Mouse (Mus musculus): ENCODE results near the gene Uggt1. TPM values are rescaled to one million over a fixed set of nuclear protein-coding genes. Genes with fewer than 3 reads are reported as not detected.

Uggt1 gene
- total RNA-seq, 1 experiment from 2014 or later, result 53.2 TPM

- DNase-seq, result no peak
Measured at GRCm38 (mm10) chr1:36173461-36173860, 71.1 kb downstream of the Uggt1 start.

DNA sequence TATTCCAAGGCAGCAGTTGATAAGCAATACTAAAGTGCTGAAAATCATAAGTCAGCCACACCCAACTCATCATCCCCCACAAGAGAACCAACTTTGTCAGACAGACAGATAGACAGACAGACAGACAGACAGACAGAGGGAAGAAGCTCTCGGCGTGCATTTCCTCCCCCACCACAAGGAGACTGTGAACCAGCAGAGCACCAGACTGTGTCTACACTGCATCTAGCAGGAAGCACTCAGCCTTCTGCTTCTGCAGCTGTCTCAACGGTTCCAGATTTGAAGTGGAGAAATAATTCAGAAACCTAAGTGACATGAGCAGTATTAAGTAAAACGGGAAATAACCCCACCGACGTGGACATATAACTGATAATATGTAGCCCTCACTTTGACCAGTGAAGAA is 71.6 kb downstream of the Uggt1 start:
- DNase-seq, result no peak

DNA sequence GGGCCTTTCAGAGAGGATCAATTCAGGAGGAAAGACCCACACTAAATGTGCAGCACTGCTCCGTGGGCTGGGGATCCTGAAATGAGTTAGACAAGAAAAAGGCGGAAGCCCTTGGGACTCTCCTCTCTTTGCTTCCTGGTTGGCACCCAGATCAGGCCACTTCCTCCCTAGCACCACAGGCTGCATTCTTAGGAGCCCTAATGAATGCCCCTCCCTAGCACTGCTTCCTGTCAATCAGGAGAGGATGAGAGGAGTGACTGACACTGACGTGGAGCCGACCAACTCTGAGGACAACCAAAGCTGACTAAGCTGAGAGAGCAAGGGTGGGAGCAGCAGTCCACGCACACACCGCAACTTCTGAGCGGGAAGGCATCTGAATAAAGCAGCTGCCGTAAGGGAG is 81.8 kb downstream of the Uggt1 start:
- DNase-seq, result no peak

- DNase-seq, result no peak
Measured at GRCm38 (mm10) chr1:36161208-36161607, 83.3 kb downstream of the Uggt1 start.

GRCm38 (mm10) chr1:36160246-36160645 is 84.3 kb downstream of the Uggt1 start:
- DNase-seq, result no peak

DNA sequence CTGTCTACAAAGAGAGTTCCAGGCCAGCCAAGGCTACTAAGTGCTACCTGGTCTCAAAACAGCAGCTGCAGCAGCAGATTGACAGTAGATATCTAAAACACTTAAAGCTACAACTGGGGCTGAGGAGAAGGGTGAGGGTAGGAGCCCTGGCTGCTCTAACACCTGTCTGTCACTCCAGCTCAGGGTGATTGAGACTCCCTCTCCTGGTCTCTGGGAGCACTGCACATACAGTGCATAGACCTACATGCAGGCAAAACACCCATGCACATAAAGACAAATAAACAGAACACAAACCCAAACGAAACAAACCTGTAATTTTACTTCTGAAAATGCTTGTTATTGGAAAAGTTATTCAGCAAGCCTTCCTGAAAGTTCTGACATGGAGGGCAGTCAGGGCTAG is 95.1 kb downstream of the Uggt1 start:
- no peak for DNase-seq

GRCm38 (mm10) chr1:36148809-36149208 is 95.7 kb downstream of the Uggt1 start:
- DNase-seq, result no peak

- DNase-seq, result no peak
Measured at GRCm38 (mm10) chr1:36145050-36145449, 99.5 kb downstream of the Uggt1 start.

- no peak for DNase-seq
Measured at GRCm38 (mm10) chr1:36140311-36140710, 104.2 kb downstream of the Uggt1 start.

DNA sequence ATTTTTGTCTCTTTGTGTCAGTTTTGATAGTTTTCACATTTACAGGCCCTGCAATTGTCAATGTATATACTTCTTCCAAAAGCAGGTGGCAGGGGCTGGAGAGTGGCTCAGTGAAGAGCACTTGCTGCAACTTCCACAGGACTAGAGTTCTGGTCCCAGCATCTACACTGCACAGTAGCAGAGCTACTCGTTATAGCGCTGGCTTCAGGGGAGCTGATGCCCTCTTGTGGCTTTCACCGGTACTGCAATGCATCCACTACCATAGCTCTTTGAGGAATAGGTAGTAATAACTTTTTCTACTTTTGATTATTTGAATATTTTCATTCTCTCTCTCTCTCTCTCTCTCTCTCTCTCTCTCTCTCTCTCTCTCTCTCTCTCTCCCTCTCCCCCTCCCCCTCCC is 109.9 kb downstream of the Uggt1 start:
- peak; percentile 83 for DNase-seq

- DNase-seq, result no peak
Measured at GRCm38 (mm10) chr1:36133647-36134046, 110.9 kb downstream of the Uggt1 start.

DNA sequence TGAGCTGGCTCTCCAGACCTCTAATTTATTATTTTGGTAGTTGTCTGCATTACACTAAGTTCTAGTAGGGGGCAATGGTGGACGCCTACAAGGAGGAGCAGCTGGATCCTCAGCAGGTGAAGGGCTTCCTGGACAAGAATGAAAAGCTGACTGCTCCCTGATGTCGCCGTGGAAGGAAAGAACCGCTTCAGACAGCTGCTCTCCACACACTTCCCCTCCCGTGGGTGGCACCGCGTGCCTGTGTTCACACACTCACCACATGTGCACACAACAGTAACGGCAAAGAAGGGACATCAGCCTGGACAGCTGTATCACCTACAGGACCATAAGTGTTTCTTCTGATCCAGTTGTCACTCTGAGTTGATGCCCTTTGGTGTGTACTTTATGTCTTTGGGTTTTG is 111.5 kb downstream of the Uggt1 start:
- DNase-seq, result no peak

- DNase-seq, result no peak
Measured at GRCm38 (mm10) chr1:36132211-36132610, 112.3 kb downstream of the Uggt1 start.

DNA sequence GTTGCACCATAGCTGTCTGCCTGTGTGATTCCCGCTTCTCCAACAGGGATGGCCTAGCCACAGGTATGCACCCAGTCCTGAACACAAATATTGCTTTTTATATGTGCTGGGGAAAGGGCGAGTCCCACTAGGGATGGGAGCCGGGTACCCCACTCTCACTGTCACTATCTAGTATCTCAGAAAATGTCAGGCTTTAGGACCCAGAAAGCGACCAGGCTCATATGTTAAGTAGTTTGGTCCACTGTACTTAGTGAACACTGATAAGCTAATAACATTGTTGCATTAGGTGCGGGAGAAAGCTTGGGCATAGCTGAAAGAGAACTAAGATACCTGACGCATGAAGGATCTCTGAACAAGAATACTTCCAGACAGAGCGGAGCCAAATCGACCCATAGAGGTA is 112.8 kb downstream of the Uggt1 start:
- no peak for DNase-seq

- no peak for DNase-seq
Measured at GRCm38 (mm10) chr1:36131154-36131553, 113.4 kb downstream of the Uggt1 start.

GRCm38 (mm10) chr1:36130307-36131035 is 114.0 kb downstream of the Uggt1 start:
- peak; percentile 46 for DNase-seq

DNA sequence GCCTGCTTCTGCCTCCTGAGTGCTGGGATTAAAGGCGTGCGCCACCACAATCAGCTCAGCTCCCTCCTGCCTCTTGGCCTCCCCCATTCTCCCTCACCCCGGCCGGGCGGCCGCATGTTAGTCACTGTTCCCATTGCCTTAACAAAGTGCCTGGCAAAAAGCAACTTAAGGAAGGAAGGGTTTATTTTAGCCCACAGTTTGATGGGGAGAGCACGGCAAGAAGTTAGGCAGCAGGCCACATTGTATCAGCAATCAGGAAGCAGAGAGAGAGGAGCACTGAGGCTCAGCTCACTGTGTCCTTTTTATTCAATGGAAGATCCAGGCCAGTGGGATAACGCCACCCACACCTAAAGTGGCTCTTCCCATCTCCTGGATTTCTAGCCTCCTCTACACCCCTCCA is 114.6 kb downstream of the Uggt1 start:
- no peak for DNase-seq

DNA sequence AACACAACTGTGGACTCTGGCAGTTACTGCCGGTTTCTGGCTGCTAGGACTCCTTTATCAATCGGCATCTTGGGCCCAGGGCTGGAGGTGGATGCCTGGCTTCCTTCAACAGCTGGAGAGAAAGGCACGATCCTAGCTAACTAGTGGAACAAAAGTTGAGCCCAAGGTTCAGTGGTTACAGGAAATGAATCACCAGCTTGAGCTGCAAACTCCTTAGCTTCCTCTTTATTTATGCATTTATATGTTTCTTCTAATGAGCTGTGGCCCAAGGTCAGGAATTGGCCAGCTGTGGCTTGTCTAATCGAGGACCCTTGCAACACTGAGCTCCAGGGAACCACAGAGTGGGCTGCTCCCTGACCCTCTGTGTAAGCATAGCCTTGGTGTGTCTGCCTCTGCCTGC is 115.4 kb downstream of the Uggt1 start:
- DNase-seq, result no peak

DNA sequence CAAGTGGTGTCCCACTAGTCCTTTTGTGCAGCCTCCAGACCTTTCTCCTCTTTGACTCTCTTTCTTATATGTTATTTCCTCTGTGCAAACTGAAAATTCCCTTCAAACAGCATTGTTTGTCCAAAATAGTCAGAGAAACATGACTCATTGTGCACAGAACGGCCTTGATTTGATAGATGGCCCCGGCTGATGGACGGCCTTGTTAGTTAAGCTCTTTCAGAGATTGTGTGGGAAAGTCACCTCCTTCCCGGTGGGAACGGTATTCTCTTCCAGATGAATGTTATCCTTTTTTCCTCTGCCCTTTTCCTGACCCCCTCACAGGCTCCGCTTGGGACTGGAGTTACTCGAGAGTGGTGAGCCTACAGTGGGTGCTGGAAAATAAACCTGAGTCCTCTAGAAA is 119.4 kb downstream of the Uggt1 start:
- peak; percentile 47 for DNase-seq

DNA sequence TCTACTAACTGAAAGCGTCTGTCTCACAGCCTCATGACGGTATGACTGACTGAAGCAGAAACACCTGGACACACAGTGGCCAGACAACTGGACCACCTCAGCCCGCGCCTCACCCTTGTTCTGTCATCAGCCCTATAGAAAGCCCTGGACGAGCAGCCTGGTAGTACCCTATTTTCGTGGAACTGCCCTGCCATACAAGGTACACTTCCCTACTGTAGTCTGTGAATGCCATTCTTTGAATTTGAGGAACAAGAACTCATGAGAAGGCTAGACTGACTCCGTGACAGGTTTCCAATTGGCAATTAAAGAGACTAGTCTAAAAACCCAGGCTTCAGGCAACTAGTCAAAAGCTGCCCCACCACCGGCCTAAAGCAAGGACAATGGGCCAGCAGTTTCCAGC is 123.3 kb downstream of the Uggt1 start:
- DNase-seq, result no peak

GRCm38 (mm10) chr1:36119426-36119825 is 125.1 kb downstream of the Uggt1 start:
- DNase-seq, result no peak

DNA sequence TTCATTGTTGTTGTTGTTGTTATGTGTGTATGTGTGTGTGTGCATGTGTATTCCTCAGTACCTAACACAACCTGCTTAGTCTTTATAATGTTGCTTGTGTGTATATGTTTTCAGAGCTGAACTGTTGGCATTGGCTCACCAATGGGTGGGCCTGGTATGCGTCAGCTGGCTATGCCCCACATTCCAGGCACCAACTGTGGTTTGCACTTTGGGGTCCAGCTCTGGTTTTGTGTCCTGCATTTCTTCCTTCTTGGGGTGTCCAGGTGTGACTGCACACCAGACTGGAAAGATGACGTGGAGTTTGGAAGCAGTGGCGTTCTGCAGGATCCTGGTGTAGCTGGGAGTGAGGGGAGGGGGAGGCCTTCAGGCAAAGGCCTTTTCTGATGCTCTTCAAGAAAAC is 125.6 kb downstream of the Uggt1 start:
- DNase-seq, result no peak

GRCm38 (mm10) chr1:36118061-36118685 is 126.3 kb downstream of the Uggt1 start:
- DNase-seq, result peak; percentile 46

GRCm38 (mm10) chr1:36116488-36116887 is 128.0 kb downstream of the Uggt1 start:
- no peak for DNase-seq

All from adrenal gland, postnatal 25 days (tissue).